Mouse (Mus musculus) lung, postnatal 0 days (tissue): ENCODE measurements around the gene Pcp4.

ENCODE experiments used
- CTCF ChIP-seq: IDR thresholded peaks from 2 replicates; pipeline ENCODE4 v1.5.1; 2016; ENCODE audit warnings: antibody characterized with exemption, mild to moderate bottlenecking
- EP300 ChIP-seq: IDR thresholded peaks from 2 replicates; pipeline ENCODE4 v1.6.1; 2016; ENCODE audit warnings: antibody characterized with exemption, mild to moderate bottlenecking, control low read depth

DNA sequence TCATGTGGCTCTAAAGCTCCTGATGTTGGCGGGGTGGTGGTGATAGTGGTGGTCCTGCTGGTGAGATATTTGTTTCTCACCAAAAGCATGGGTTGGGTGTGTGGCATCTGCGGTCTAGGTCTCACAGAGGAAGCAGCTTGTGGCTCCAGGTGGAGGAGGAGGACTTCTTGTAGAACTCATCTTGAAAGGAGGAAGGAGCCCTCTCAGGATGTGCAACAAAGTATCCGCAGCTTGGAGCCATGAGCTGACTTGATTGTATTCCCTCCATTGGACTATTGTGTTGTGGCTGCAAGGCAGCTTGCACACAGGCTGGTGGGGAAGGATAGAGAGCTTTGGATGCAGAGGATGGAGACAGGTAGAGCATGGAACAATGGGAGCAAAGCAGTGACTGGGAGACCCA is 60.1 kb downstream of the Pcp4 start:
- TF ChIP-seq CTCF = no peak
- no peak for TF ChIP-seq EP300
